Mouse (Mus musculus): ENCODE data around the gene 3110082J24Rik. TPM values are rescaled to one million over a fixed set of nuclear protein-coding genes. Genes with fewer than 3 reads are reported as not detected.

Gene 3110082J24Rik
- polyA plus RNA-seq, 1 experiment from 2014 or later = not detected

- no peaks in the 10 kb centered on the region for H3K9me3 ChIP-seq (replicated peaks; ENCODE audit: control insufficient read depth, low read length)
- no peak overlapping the region for H3K9ac ChIP-seq (ENCODE audit: low read length)
- no peaks in the 10 kb centered on the region for H3K36me3 ChIP-seq (ENCODE audit: control insufficient read depth, insufficient read depth, low read length)
- peaks cover 15% of the 10 kb centered on the region for H3K4me1 ChIP-seq (ENCODE audit: control insufficient read depth, insufficient read depth, low read length)
- no peak overlapping the region for H3K27ac ChIP-seq (ENCODE audit: low read length)
- peak overlapping the region; percentile 96 for H3K4me2 ChIP-seq (ENCODE audit: low read depth, low read length)
- ATAC-seq (ENCODE audit: insufficient read depth, low FRiP score) = no peak
- 3% methylated on average over 11 of the region's 12 CpGs for WGBS
- H3K27me3 ChIP-seq (ENCODE audit: control insufficient read depth, insufficient read depth, low read length) = peaks cover 25% of the 10 kb centered on the region
- peak overlapping the region; percentile 56 for H3K4me3 ChIP-seq (replicated peaks; ENCODE audit: low read length)
Measured at GRCm38 (mm10) chr5:30104339-30104738, 1.5 kb downstream of the 3110082J24Rik start.

- no peak for ATAC-seq (ENCODE audit: insufficient read depth, low FRiP score)
- Histone ChIP-seq H3K9me3 (replicated peaks; ENCODE audit: control insufficient read depth, low read length) (no peaks in the 10 kb centered on the region), H3K36me3 (ENCODE audit: control insufficient read depth, insufficient read depth, low read length) (no peaks in the 10 kb centered on the region), H3K4me3 (replicated peaks; ENCODE audit: low read length) (no peak overlapping the region), H3K27me3 (ENCODE audit: control insufficient read depth, insufficient read depth, low read length) (peaks cover 25% of the 10 kb centered on the region), H3K4me1 (ENCODE audit: control insufficient read depth, insufficient read depth, low read length) (peaks cover 15% of the 10 kb centered on the region), H3K4me2 (ENCODE audit: low read depth, low read length) (no peak overlapping the region), H3K9ac (ENCODE audit: low read length) (no peak overlapping the region), H3K27ac (ENCODE audit: low read length) (no peak overlapping the region)
- WGBS = 78% methylated on average over 3 of the region's 3 CpGs
Measured at GRCm38 (mm10) chr5:30103340-30103739, 2.5 kb downstream of the 3110082J24Rik start.

- no peak overlapping the region for H3K4me3 ChIP-seq (replicated peaks; ENCODE audit: low read length)
- H3K27me3 ChIP-seq (ENCODE audit: control insufficient read depth, insufficient read depth, low read length) = no peaks in the 10 kb centered on the region
- WGBS = 90% methylated on average over 1 of the region's 1 CpGs
- H3K9me3 ChIP-seq (replicated peaks; ENCODE audit: control insufficient read depth, low read length) = no peaks in the 10 kb centered on the region
- no peak for ATAC-seq (ENCODE audit: insufficient read depth, low FRiP score)
- no peaks in the 10 kb centered on the region for H3K36me3 ChIP-seq (ENCODE audit: control insufficient read depth, insufficient read depth, low read length)
- no peak overlapping the region for H3K9ac ChIP-seq (ENCODE audit: low read length)
- H3K4me1 ChIP-seq (ENCODE audit: control insufficient read depth, insufficient read depth, low read length) = no peaks in the 10 kb centered on the region
- H3K4me2 ChIP-seq (ENCODE audit: low read depth, low read length) = no peak overlapping the region
- H3K27ac ChIP-seq (ENCODE audit: low read length) = no peak overlapping the region
Measured at GRCm38 (mm10) chr5:30098260-30098659, 7.6 kb downstream of the 3110082J24Rik start.

- H3K27ac ChIP-seq (ENCODE audit: low read length) = no peak overlapping the region
- WGBS = 63% methylated on average over 6 of the region's 6 CpGs
- H3K9me3 ChIP-seq (replicated peaks; ENCODE audit: control insufficient read depth, low read length) = no peaks in the 10 kb centered on the region
- H3K4me1 ChIP-seq (ENCODE audit: control insufficient read depth, insufficient read depth, low read length) = no peaks in the 10 kb centered on the region
- H3K36me3 ChIP-seq (ENCODE audit: control insufficient read depth, insufficient read depth, low read length) = no peaks in the 10 kb centered on the region
- H3K27me3 ChIP-seq (ENCODE audit: control insufficient read depth, insufficient read depth, low read length) = no peaks in the 10 kb centered on the region
- H3K9ac ChIP-seq (ENCODE audit: low read length) = no peak overlapping the region
- H3K4me3 ChIP-seq (replicated peaks; ENCODE audit: low read length) = no peak overlapping the region
- H3K4me2 ChIP-seq (ENCODE audit: low read depth, low read length) = no peak overlapping the region
- ATAC-seq (ENCODE audit: insufficient read depth, low FRiP score) = no peak
Measured at GRCm38 (mm10) chr5:30095731-30096130, 10.2 kb downstream of the 3110082J24Rik start.

GRCm38 (mm10) chr5:30094399-30094798 lies 11.5 kb downstream of the 3110082J24Rik start:
- no peaks in the 10 kb centered on the region for H3K9me3 ChIP-seq (replicated peaks; ENCODE audit: control insufficient read depth, low read length)
- no peak overlapping the region for H3K27ac ChIP-seq (ENCODE audit: low read length)
- no peak overlapping the region for H3K9ac ChIP-seq (ENCODE audit: low read length)
- ATAC-seq (ENCODE audit: insufficient read depth, low FRiP score) = no peak
- no peaks in the 10 kb centered on the region for H3K27me3 ChIP-seq (ENCODE audit: control insufficient read depth, insufficient read depth, low read length)
- H3K4me2 ChIP-seq (ENCODE audit: low read depth, low read length) = no peak overlapping the region
- 41% methylated on average over 2 of the region's 2 CpGs for WGBS
- no peaks in the 10 kb centered on the region for H3K4me1 ChIP-seq (ENCODE audit: control insufficient read depth, insufficient read depth, low read length)
- no peaks in the 10 kb centered on the region for H3K36me3 ChIP-seq (ENCODE audit: control insufficient read depth, insufficient read depth, low read length)
- H3K4me3 ChIP-seq (replicated peaks; ENCODE audit: low read length) = no peak overlapping the region

- H3K9me3 ChIP-seq (replicated peaks; ENCODE audit: control insufficient read depth, low read length) = no peaks in the 10 kb centered on the region
- H3K4me1 ChIP-seq (ENCODE audit: control insufficient read depth, insufficient read depth, low read length) = no peaks in the 10 kb centered on the region
- H3K4me3 ChIP-seq (replicated peaks; ENCODE audit: low read length) = no peak overlapping the region
- no peaks in the 10 kb centered on the region for H3K36me3 ChIP-seq (ENCODE audit: control insufficient read depth, insufficient read depth, low read length)
- no peak overlapping the region for H3K9ac ChIP-seq (ENCODE audit: low read length)
- no peaks in the 10 kb centered on the region for H3K27me3 ChIP-seq (ENCODE audit: control insufficient read depth, insufficient read depth, low read length)
- no peak for ATAC-seq (ENCODE audit: insufficient read depth, low FRiP score)
- WGBS = 50% methylated on average over 13 of the region's 13 CpGs
- no peak overlapping the region for H3K27ac ChIP-seq (ENCODE audit: low read length)
- H3K4me2 ChIP-seq (ENCODE audit: low read depth, low read length) = no peak overlapping the region
Measured at GRCm38 (mm10) chr5:30092701-30093100, 13.2 kb downstream of the 3110082J24Rik start.

GRCm38 (mm10) chr5:30072825-30073821 lies 32.8 kb downstream of the 3110082J24Rik start, which contains the start of gene Tyms:
TSS of gene Tyms (minus strand) at chr5:30073617.
- Histone ChIP-seq H3K4me3 (replicated peaks; ENCODE audit: low read length) (peak within 1 kb of the TSS; percentile 90), H3K27me3 (ENCODE audit: control insufficient read depth, insufficient read depth, low read length) (no peaks in the 10 kb centered on the region), H3K4me1 (ENCODE audit: control insufficient read depth, insufficient read depth, low read length) (0 out of 2 replicates have a peak, but pooled peaks cover 2% of the 10 kb centered on the region), H3K4me2 (ENCODE audit: low read depth, low read length) (peak within 1 kb of the TSS; percentile 65), H3K27ac (ENCODE audit: low read length) (peak within 1 kb of the TSS; percentile 94), H3K9me3 (replicated peaks; ENCODE audit: control insufficient read depth, low read length) (no peaks in the 10 kb centered on the region), H3K36me3 (ENCODE audit: control insufficient read depth, insufficient read depth, low read length) (peaks cover 7% of the 10 kb centered on the region; the same call in 1 of the 2 replicates), H3K9ac (ENCODE audit: low read length) (peak within 1 kb of the TSS; percentile 91)
- ATAC-seq (ENCODE audit: insufficient read depth, low FRiP score) = peak; percentile 94
- WGBS = 1% methylated on average over 45 of the region's 45 CpGs

GRCm38 (mm10) chr5:30072377-30072776 lies 33.5 kb downstream of the 3110082J24Rik start:
- H3K9ac ChIP-seq (ENCODE audit: low read length) = peak overlapping the region; percentile 91
- H3K27me3 ChIP-seq (ENCODE audit: control insufficient read depth, insufficient read depth, low read length) = no peaks in the 10 kb centered on the region
- H3K9me3 ChIP-seq (replicated peaks; ENCODE audit: control insufficient read depth, low read length) = no peaks in the 10 kb centered on the region
- 21% methylated on average over 3 of the region's 3 CpGs for WGBS
- H3K36me3 ChIP-seq (ENCODE audit: control insufficient read depth, insufficient read depth, low read length) = peaks cover 7% of the 10 kb centered on the region; the same call in 1 of the 2 replicates
- peak overlapping the region; percentile 65 for H3K4me2 ChIP-seq (ENCODE audit: low read depth, low read length)
- H3K27ac ChIP-seq (ENCODE audit: low read length) = peak overlapping the region; percentile 10; the same call in 1 of the 2 replicates
- 0 out of 2 replicates have a peak, but pooled peaks cover 2% of the 10 kb centered on the region for H3K4me1 ChIP-seq (ENCODE audit: control insufficient read depth, insufficient read depth, low read length)
- H3K4me3 ChIP-seq (replicated peaks; ENCODE audit: low read length) = peak overlapping the region; percentile 90
- no peak for ATAC-seq (ENCODE audit: insufficient read depth, low FRiP score)

- no peak for ATAC-seq (ENCODE audit: insufficient read depth, low FRiP score)
- Histone ChIP-seq H3K27ac (ENCODE audit: low read length) (no peak overlapping the region), H3K27me3 (ENCODE audit: control insufficient read depth, insufficient read depth, low read length) (no peaks in the 10 kb centered on the region), H3K9ac (ENCODE audit: low read length) (peak overlapping the region; percentile 91), H3K9me3 (replicated peaks; ENCODE audit: control insufficient read depth, low read length) (no peaks in the 10 kb centered on the region), H3K4me3 (replicated peaks; ENCODE audit: low read length) (peak overlapping the region; percentile 90), H3K36me3 (ENCODE audit: control insufficient read depth, insufficient read depth, low read length) (peaks cover 7% of the 10 kb centered on the region; the same call in 1 of the 2 replicates), H3K4me2 (ENCODE audit: low read depth, low read length) (peak overlapping the region; percentile 65), H3K4me1 (ENCODE audit: control insufficient read depth, insufficient read depth, low read length) (0 out of 2 replicates have a peak, but pooled peaks cover 2% of the 10 kb centered on the region)
- 57% methylated on average over 6 of the region's 6 CpGs for WGBS
Measured at GRCm38 (mm10) chr5:30071677-30072076, 34.2 kb downstream of the 3110082J24Rik start.
